Mouse (Mus musculus): ENCODE measurements around the gene Sox6. TPM values are rescaled to one million over a fixed set of nuclear protein-coding genes. Genes with fewer than 3 reads are reported as not detected.

The Sox6 gene
- polyA plus RNA-seq, 1 experiment from 2014 or later: 20.9 TPM

DNA sequence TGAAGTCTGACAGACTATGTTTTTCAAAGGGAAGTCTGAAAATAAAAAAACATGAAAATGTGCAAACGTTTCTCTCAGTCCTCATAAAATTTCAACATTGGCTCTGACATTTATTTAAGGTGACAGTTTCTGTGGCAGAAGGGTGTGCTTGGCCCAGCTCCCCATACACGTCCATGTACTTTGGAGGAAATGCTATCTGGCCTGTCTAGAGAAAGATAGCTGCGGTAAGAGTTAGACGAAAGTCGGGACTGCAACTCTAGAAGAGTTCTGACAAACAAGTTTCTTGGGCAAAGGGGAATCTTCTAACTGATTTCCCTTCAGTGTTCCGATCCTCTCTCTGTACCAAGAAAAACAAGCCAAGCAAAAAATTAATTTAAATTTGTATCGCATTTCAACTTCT lies 150.5 kb downstream of the Sox6 start:
- no peaks in the 10 kb centered on the region for H3K36me3 ChIP-seq (ENCODE audit: control insufficient read depth, insufficient read depth, low read length)
- H3K9ac ChIP-seq (ENCODE audit: low read length): no peak overlapping the region
- no peak overlapping the region for H3K27ac ChIP-seq (ENCODE audit: low read length)
- H3K9me3 ChIP-seq (ENCODE audit: control insufficient read depth, low read length): no peaks in the 10 kb centered on the region
- WGBS: 72% methylated on average over 7 of the region's 7 CpGs
- H3K27me3 ChIP-seq (ENCODE audit: control insufficient read depth, insufficient read depth, low read depth, low read length): no peaks in the 10 kb centered on the region
- H3K4me2 ChIP-seq (ENCODE audit: low read depth, low read length): no peak overlapping the region
- H3K4me3 ChIP-seq (ENCODE audit: low read length): no peak overlapping the region
- peaks cover 5% of the 10 kb centered on the region; the same call in 1 of the 2 replicates for H3K4me1 ChIP-seq (replicated peaks; ENCODE audit: control insufficient read depth, insufficient read depth, low read length)
- ATAC-seq (ENCODE audit: low read depth): no peak

DNA sequence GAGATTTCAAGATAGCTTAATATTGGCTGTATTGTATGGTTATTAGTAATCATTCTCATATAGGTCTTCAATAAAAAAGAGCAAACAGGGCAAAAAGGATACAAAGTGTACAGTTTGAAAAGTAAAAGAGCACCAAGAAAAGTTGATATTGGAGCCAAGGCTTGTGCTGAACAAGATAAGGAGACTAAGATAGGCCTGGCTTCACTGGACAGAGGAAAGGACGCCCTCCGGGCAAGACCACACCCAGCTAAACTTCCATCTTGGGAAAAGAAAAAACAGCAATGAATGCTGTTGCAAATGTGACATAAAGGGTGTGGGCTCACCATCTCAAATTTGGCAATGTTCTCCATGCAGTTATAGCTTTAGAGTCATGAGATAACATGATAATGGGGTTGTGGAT lies 165.7 kb downstream of the Sox6 start:
- 83% methylated on average over 2 of the region's 2 CpGs for WGBS
- no peak overlapping the region for H3K4me3 ChIP-seq (ENCODE audit: low read length)
- no peaks in the 10 kb centered on the region for H3K36me3 ChIP-seq (ENCODE audit: control insufficient read depth, insufficient read depth, low read length)

DNA sequence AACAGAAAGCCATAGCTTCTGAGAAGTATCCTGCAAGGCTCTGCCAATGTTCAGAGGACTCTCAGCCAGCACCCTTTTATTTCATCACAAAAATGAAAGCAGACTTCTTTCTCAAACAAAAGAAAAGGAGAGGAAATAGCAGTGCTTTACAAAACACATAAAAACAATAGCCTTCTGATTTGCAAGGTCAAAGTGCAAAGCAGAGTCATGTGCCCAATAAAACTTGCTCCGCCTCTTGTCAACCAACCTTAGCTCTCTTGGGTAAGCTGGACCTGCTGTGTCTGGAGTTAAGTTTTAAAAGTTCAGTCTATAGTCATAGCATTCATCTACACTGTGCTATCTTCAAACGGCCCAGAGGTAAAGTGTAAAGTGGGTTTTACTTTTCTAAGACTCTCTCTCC lies 170.1 kb downstream of the Sox6 start:
- no peaks in the 10 kb centered on the region for H3K36me3 ChIP-seq (ENCODE audit: control insufficient read depth, insufficient read depth, low read length)
- peaks cover 20% of the 10 kb centered on the region for H3K4me1 ChIP-seq (replicated peaks; ENCODE audit: control insufficient read depth, insufficient read depth, low read length)
- no peaks in the 10 kb centered on the region for H3K27me3 ChIP-seq (ENCODE audit: control insufficient read depth, insufficient read depth, low read depth, low read length)
- ATAC-seq (ENCODE audit: low read depth): no peak
- no peak overlapping the region for H3K4me2 ChIP-seq (ENCODE audit: low read depth, low read length)
- H3K9ac ChIP-seq (ENCODE audit: low read length): no peak overlapping the region
- 0 out of 2 replicates have a peak overlapping the region, but pooled peaks have one; percentile 15 for H3K27ac ChIP-seq (ENCODE audit: low read length)
- no peaks in the 10 kb centered on the region for H3K9me3 ChIP-seq (ENCODE audit: control insufficient read depth, low read length)
- H3K4me3 ChIP-seq (ENCODE audit: low read length): no peak overlapping the region
- 76% methylated on average over 2 of the region's 2 CpGs for WGBS

More for the DNA sequence above, 165.7 kb downstream of the Sox6 start:
- Histone ChIP-seq H3K27me3 (ENCODE audit: control insufficient read depth, insufficient read depth, low read depth, low read length) (no peaks in the 10 kb centered on the region), H3K9me3 (ENCODE audit: control insufficient read depth, low read length) (no peaks in the 10 kb centered on the region), H3K4me1 (replicated peaks; ENCODE audit: control insufficient read depth, insufficient read depth, low read length) (peaks cover 4% of the 10 kb centered on the region; the same call in 1 of the 2 replicates), H3K27ac (ENCODE audit: low read length) (no peak overlapping the region), H3K9ac (ENCODE audit: low read length) (no peak overlapping the region), H3K4me2 (ENCODE audit: low read depth, low read length) (no peak overlapping the region)
- no peak for ATAC-seq (ENCODE audit: low read depth)

DNA sequence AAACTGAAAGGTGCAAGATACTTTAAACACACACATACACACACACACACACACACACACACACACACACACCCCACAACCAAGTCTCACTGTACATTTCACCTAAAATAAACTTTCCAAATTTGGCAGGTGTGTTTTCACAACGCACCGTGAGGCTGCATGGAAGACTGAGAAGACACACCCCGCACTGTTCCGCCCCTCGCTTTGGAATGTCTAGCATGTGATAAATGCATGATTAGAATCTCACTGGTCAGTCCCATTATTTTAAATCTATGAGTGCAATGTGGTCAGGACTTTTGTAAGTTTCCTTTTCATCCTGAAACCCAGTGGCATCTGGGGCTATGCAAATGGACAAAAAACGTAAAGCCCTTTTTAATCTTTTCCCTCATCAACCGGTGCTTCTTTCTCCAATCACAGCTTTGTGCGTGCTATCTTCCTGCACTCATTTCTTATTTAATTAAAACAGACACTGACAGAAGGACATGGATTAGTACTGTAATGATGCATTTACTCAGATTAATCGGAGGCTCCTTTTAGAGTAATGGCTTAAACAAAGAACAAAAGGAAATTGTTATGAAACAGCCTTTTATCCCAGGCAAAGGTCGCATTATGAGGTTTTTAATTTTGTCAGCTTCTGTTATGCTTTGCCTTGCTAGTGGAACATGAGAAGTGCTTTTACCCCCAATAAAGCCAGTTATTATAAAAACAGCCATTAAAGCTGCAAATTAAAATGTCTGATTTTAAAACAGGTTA lies 170.9 kb downstream of the Sox6 start:
- 27% methylated on average over 10 of the region's 10 CpGs for WGBS
- peaks cover 20% of the 10 kb centered on the region for H3K4me1 ChIP-seq (replicated peaks; ENCODE audit: control insufficient read depth, insufficient read depth, low read length)
- no peaks in the 10 kb centered on the region for H3K27me3 ChIP-seq (ENCODE audit: control insufficient read depth, insufficient read depth, low read depth, low read length)
- no peaks in the 10 kb centered on the region for H3K9me3 ChIP-seq (ENCODE audit: control insufficient read depth, low read length)
- no peak overlapping the region; the same call in 1 of the 2 replicates for H3K4me2 ChIP-seq (ENCODE audit: low read depth, low read length)
- peak overlapping the region; percentile 41; the same call in 1 of the 2 replicates for H3K27ac ChIP-seq (ENCODE audit: low read length)
- no peaks in the 10 kb centered on the region for H3K36me3 ChIP-seq (ENCODE audit: control insufficient read depth, insufficient read depth, low read length)
- H3K9ac ChIP-seq (ENCODE audit: low read length): no peak overlapping the region
- no peak for ATAC-seq (ENCODE audit: low read depth)
- H3K4me3 ChIP-seq (ENCODE audit: low read length): no peak overlapping the region

DNA sequence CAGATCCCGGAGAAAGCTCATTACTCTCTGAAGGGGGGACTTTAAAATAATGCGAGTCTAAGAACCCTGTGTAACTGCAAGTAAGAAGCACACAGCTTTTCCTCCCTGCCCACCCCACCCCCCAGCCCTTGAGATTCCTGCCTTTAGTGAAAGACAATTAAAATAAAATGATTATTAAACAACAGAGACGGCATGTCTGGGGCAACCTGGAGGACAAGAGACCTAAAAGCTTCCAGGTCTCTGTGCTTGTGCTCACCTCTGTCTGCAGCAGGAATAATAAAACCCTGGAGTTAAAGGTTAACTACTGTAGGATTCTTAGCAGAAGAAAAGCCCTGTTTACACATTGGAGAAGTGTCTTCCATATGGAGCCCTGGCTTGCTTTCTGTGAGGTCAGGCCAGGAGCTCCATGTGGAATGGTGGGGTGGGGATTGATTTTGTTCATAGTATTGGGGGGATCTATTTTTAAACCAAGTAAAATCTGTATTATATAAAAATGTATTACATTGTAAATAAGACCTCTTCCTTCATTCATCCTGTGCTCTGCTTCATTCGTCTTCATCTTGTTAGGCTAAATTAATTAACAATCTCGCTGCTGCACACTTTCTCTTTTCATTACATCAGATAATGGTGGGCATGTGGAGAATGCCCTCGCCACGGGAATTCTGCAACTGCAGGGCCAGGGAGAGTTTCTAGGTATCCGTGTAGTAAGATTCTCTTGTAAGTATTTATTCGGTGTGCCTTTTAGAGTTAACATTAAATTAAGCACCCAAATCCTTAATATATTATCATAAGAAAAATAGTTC lies 171.7 kb downstream of the Sox6 start:
- no peaks in the 10 kb centered on the region for H3K36me3 ChIP-seq (ENCODE audit: control insufficient read depth, insufficient read depth, low read length)
- WGBS: 42% methylated on average over 9 of the region's 9 CpGs
- H3K27ac ChIP-seq (ENCODE audit: low read length): peak overlapping the region; percentile 32
- H3K27me3 ChIP-seq (ENCODE audit: control insufficient read depth, insufficient read depth, low read depth, low read length): no peaks in the 10 kb centered on the region
- H3K9me3 ChIP-seq (ENCODE audit: control insufficient read depth, low read length): no peaks in the 10 kb centered on the region
- peak overlapping the region; percentile 6; the same call in 1 of the 2 replicates for H3K4me2 ChIP-seq (ENCODE audit: low read depth, low read length)
- no peak overlapping the region for H3K4me3 ChIP-seq (ENCODE audit: low read length)
- 0 out of 2 replicates have a peak, but pooled peaks have one; percentile 36 for ATAC-seq (ENCODE audit: low read depth)
- H3K4me1 ChIP-seq (replicated peaks; ENCODE audit: control insufficient read depth, insufficient read depth, low read length): peaks cover 20% of the 10 kb centered on the region
- no peak overlapping the region for H3K9ac ChIP-seq (ENCODE audit: low read length)

DNA sequence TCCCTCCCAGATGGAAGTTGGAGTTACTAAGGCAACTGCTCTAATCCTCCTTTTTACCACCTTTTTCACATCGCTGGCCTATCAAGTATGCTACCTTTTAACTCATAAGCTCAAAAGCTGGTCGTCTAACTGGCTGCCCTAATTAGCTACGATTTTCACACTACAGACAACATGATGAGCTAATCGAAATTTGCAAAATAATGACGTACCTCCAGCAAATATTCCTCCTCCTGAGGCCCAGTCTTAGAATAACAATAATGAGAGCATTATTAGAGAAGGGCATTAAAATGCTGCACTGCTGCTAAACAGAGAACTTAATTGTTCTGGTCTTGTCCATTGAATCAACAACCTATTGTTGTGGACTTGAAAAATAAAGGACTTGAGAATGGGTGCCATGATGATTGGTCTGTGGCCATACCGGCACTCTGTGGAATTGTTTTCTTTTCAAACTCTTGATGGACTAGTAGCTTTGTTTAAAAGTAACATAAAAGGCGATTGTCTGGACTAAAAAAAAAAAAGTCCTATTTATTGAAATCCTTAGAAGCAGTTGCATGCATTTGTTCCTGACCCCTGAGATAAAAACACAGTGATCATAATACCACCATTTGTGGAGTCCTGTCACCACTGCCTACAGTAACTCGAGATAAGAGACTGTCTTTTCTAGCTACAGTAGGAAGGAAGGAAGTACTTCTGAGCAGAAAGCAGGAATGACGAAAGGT lies 172.5 kb downstream of the Sox6 start:
- ATAC-seq (ENCODE audit: low read depth): 0 out of 2 replicates have a peak, but pooled peaks have one; percentile 49
- peak overlapping the region; percentile 6; the same call in 1 of the 2 replicates for H3K4me2 ChIP-seq (ENCODE audit: low read depth, low read length)
- H3K27me3 ChIP-seq (ENCODE audit: control insufficient read depth, insufficient read depth, low read depth, low read length): no peaks in the 10 kb centered on the region
- H3K27ac ChIP-seq (ENCODE audit: low read length): peak overlapping the region; percentile 32
- H3K36me3 ChIP-seq (ENCODE audit: control insufficient read depth, insufficient read depth, low read length): no peaks in the 10 kb centered on the region
- WGBS: 38% methylated on average over 9 of the region's 9 CpGs
- H3K9me3 ChIP-seq (ENCODE audit: control insufficient read depth, low read length): no peaks in the 10 kb centered on the region
- peaks cover 20% of the 10 kb centered on the region for H3K4me1 ChIP-seq (replicated peaks; ENCODE audit: control insufficient read depth, insufficient read depth, low read length)
- no peak overlapping the region for H3K9ac ChIP-seq (ENCODE audit: low read length)
- no peak overlapping the region for H3K4me3 ChIP-seq (ENCODE audit: low read length)

DNA sequence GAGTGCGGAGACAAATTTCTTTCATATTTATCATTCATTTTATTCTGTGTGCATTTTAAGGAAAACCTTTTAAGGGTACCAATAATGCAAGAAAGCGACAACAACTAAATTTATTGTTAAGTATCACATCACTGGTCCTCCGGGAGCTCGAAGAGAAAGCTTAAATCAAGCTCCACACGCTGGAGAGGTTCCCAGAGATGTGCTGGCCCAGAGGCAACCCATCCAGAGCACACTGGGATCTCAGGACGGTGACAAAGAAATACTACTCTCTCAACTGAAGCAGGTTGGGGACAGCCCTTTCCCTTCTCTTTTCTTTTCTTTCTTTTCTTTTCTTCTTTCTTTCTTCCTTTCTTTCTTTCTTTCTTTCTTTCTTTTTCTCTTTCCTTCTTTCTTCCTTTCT lies 173.4 kb downstream of the Sox6 start:
- Histone ChIP-seq H3K9me3 (ENCODE audit: control insufficient read depth, low read length) (no peaks in the 10 kb centered on the region), H3K27me3 (ENCODE audit: control insufficient read depth, insufficient read depth, low read depth, low read length) (no peaks in the 10 kb centered on the region), H3K4me3 (ENCODE audit: low read length) (no peak overlapping the region), H3K4me1 (replicated peaks; ENCODE audit: control insufficient read depth, insufficient read depth, low read length) (peaks cover 20% of the 10 kb centered on the region), H3K4me2 (ENCODE audit: low read depth, low read length) (no peak overlapping the region), H3K9ac (ENCODE audit: low read length) (no peak overlapping the region), H3K36me3 (ENCODE audit: control insufficient read depth, insufficient read depth, low read length) (no peaks in the 10 kb centered on the region), H3K27ac (ENCODE audit: low read length) (no peak overlapping the region)
- ATAC-seq (ENCODE audit: low read depth): no peak
- WGBS: 68% methylated on average over 6 of the region's 6 CpGs

DNA sequence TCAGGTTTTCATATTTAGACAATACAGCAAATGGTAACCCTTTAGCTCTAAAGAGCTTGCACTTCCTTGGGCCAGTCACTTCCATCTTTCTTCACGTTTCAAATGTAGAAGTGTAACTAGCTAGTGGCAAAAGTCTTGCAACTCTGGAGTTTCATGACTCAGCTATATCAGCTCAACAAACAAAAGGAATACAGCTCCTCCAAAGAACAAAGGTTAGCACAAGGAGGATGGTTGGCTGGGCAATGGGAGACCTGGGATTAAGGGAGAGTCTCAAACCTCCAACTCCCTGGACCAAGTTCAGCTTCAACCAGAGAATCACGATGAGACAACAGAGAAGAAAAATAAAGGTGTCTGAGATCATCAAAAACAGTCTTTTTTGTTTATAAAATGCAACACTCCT lies 174.2 kb downstream of the Sox6 start:
- peak overlapping the region; percentile 71 for H3K27ac ChIP-seq (ENCODE audit: low read length)
- peaks cover 20% of the 10 kb centered on the region for H3K4me1 ChIP-seq (replicated peaks; ENCODE audit: control insufficient read depth, insufficient read depth, low read length)
- no peak overlapping the region for H3K4me3 ChIP-seq (ENCODE audit: low read length)
- H3K4me2 ChIP-seq (ENCODE audit: low read depth, low read length): no peak overlapping the region
- ATAC-seq (ENCODE audit: low read depth): no peak
- no peaks in the 10 kb centered on the region for H3K9me3 ChIP-seq (ENCODE audit: control insufficient read depth, low read length)
- no peak overlapping the region for H3K9ac ChIP-seq (ENCODE audit: low read length)
- H3K36me3 ChIP-seq (ENCODE audit: control insufficient read depth, insufficient read depth, low read length): no peaks in the 10 kb centered on the region
- no peaks in the 10 kb centered on the region for H3K27me3 ChIP-seq (ENCODE audit: control insufficient read depth, insufficient read depth, low read depth, low read length)
- WGBS: 37% methylated on average over 2 of the region's 2 CpGs
